Mouse (Mus musculus): ENCODE measurements around the gene Ahnak. TPM values are rescaled to one million over a fixed set of nuclear protein-coding genes. Genes with fewer than 3 reads are reported as not detected.

Gene Ahnak
- polyA plus RNA-seq, 1 experiment from 2014 or later: 103 TPM

- WGBS: 50% methylated on average over 2 of the region's 2 CpGs
- TF ChIP-seq CTCF (IDR thresholded peaks at IDR 0.05; ENCODE audit: low read depth): 0 out of 2 replicates have a peak, but pooled peaks have one; percentile 14
- no peak for TF ChIP-seq EP300 (optimal IDR thresholded peaks at IDR 0.05)
- Histone ChIP-seq H3K27me3 (ENCODE audit: control insufficient read depth, insufficient read depth, low read length) (no peaks in the 10 kb centered on the region), H3K9me3 (ENCODE audit: control insufficient read depth, low read length) (no peaks in the 10 kb centered on the region), H3K9ac (ENCODE audit: low read length) (no peak overlapping the region), H3K4me1 (replicated peaks; ENCODE audit: control insufficient read depth, insufficient read depth) (peaks cover 2% of the 10 kb centered on the region), H3K4me3 (ENCODE audit: low read depth, low read length) (no peak overlapping the region), H3K36me3 (ENCODE audit: control insufficient read depth, insufficient read depth, low read length) (no peaks in the 10 kb centered on the region), H3K27ac (replicated peaks) (0 out of 2 replicates have a peak overlapping the region, but pooled peaks have one; percentile 2), H3K4me2 (replicated peaks; ENCODE audit: low read depth) (no peak overlapping the region)
- 0 out of 2 replicates have a peak, but pooled peaks have one; percentile 38 for ATAC-seq (ENCODE audit: low FRiP score, low TSS enrichment)
- DNase-seq (ENCODE audit: low spot score): no peak
Measured at GRCm38 (mm10) chr19:9101062-9101457, 112.0 kb downstream of the Ahnak start.

DNA sequence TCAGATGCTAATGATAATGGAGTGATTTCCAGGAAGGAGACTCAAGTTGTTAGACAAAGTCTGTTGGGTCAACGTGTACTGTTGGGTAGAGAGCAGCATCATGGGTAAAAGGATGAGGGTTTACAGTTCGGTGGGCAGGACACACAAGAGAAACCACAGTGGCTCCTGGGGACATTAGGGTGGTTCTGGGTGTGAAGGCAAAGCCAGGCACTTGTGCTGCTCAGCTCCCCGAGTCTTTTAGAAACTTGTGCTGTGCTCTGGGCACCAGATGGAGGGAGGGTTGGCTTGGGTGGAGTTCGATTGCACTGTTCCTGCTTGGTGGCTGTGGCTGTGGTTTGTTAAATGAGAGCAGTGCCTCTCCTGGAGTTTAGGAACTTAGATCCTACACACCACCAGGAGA, 114.9 kb downstream of the Ahnak start:
- Histone ChIP-seq H3K9me3 (ENCODE audit: control insufficient read depth, low read length) (no peaks in the 10 kb centered on the region), H3K27me3 (ENCODE audit: control insufficient read depth, insufficient read depth, low read length) (no peaks in the 10 kb centered on the region), H3K27ac (replicated peaks) (peak overlapping the region; percentile 83; the same call in 1 of the 2 replicates), H3K36me3 (ENCODE audit: control insufficient read depth, insufficient read depth, low read length) (no peaks in the 10 kb centered on the region), H3K4me1 (replicated peaks; ENCODE audit: control insufficient read depth, insufficient read depth) (peaks cover 16% of the 10 kb centered on the region), H3K4me2 (replicated peaks; ENCODE audit: low read depth) (no peak overlapping the region), H3K9ac (ENCODE audit: low read length) (no peak overlapping the region), H3K4me3 (ENCODE audit: low read depth, low read length) (no peak overlapping the region)
- no peak for TF ChIP-seq EP300 (optimal IDR thresholded peaks at IDR 0.05)
- TF ChIP-seq CTCF (IDR thresholded peaks at IDR 0.05; ENCODE audit: low read depth): no peak
- no peak for ATAC-seq (ENCODE audit: low FRiP score, low TSS enrichment)
- 68% methylated on average over 4 of the region's 4 CpGs for WGBS
- no peak for DNase-seq (ENCODE audit: low spot score)

DNA sequence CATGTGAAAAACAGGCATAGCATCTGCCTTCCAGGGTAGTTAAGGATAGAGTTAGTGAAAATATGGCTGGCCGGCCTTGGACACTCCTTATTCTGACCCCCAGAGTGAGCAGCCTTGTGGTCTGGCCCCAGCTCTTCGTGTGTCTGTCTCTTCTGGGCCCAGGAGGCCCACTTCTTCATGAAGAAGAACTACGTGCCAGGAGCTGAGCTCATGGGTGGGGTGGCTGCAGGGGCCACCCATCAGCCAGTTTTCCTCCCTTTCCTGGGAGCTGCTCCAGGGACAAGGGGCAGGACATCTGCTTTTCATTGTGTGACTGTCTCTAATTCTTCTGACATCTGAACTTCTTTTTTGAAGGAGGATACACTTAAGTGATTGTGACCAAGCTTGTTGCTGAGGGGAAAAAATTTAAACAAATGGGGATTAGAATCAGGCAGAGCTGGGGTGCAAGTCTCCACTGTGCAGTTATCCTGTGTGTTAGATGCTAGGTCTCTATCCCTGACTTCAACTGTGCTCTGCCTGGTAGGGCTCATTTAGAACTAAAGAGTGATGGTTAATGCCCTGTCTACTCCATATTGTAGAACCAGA, 116.1 kb downstream of the Ahnak start:
- no peak overlapping the region for H3K4me2 ChIP-seq (replicated peaks; ENCODE audit: low read depth)
- H3K27ac ChIP-seq (replicated peaks): peak overlapping the region; percentile 83

DNA sequence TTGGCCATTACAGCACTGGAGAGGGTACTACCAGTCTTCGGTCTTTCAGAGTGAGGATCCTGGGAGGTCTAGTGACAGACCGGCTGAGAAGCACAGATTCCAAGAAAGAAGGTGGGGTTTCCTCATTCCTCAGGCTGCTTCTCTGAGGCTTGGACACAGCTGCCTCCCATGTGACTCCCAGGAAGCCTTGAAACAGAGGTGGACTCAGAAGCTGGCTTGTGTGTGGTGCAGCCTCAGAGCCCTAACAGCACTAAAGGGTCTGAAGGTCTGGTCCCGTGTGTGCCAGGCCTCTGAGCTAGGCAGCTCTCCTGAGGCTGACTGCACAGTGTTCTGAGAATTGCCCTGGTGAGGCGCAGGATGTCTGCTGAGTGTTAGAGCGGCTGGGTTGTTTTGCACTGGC, 117.0 kb downstream of the Ahnak start:
- Histone ChIP-seq H3K9me3 (ENCODE audit: control insufficient read depth, low read length) (no peaks in the 10 kb centered on the region), H3K36me3 (ENCODE audit: control insufficient read depth, insufficient read depth, low read length) (no peaks in the 10 kb centered on the region), H3K4me1 (replicated peaks; ENCODE audit: control insufficient read depth, insufficient read depth) (peaks cover 16% of the 10 kb centered on the region), H3K9ac (ENCODE audit: low read length) (0 out of 2 replicates have a peak overlapping the region, but pooled peaks have one; percentile 27), H3K27me3 (ENCODE audit: control insufficient read depth, insufficient read depth, low read length) (no peaks in the 10 kb centered on the region), H3K27ac (replicated peaks) (peak overlapping the region; percentile 83), H3K4me2 (replicated peaks; ENCODE audit: low read depth) (no peak overlapping the region), H3K4me3 (ENCODE audit: low read depth, low read length) (no peak overlapping the region)
- ATAC-seq (ENCODE audit: low FRiP score, low TSS enrichment) (peak; percentile 27; the same call in 1 of the 2 replicates), DNase-seq (ENCODE audit: low spot score) (peak; percentile 29)
- TF ChIP-seq CTCF (IDR thresholded peaks at IDR 0.05; ENCODE audit: low read depth) (no peak), EP300 (optimal IDR thresholded peaks at IDR 0.05) (no peak)
- WGBS: 34% methylated on average over 5 of the region's 5 CpGs

More for the DNA sequence above, 116.1 kb downstream of the Ahnak start:
- Histone ChIP-seq H3K4me3 (ENCODE audit: low read depth, low read length) (no peak overlapping the region), H3K9me3 (ENCODE audit: control insufficient read depth, low read length) (no peaks in the 10 kb centered on the region), H3K4me1 (replicated peaks; ENCODE audit: control insufficient read depth, insufficient read depth) (peaks cover 16% of the 10 kb centered on the region), H3K36me3 (ENCODE audit: control insufficient read depth, insufficient read depth, low read length) (no peaks in the 10 kb centered on the region), H3K27me3 (ENCODE audit: control insufficient read depth, insufficient read depth, low read length) (no peaks in the 10 kb centered on the region), H3K9ac (ENCODE audit: low read length) (no peak overlapping the region)
- no peak for DNase-seq (ENCODE audit: low spot score)
- 53% methylated on average over 3 of the region's 3 CpGs for WGBS
- TF ChIP-seq CTCF (IDR thresholded peaks at IDR 0.05; ENCODE audit: low read depth): no peak
- TF ChIP-seq EP300 (optimal IDR thresholded peaks at IDR 0.05): no peak
- ATAC-seq (ENCODE audit: low FRiP score, low TSS enrichment): no peak

DNA sequence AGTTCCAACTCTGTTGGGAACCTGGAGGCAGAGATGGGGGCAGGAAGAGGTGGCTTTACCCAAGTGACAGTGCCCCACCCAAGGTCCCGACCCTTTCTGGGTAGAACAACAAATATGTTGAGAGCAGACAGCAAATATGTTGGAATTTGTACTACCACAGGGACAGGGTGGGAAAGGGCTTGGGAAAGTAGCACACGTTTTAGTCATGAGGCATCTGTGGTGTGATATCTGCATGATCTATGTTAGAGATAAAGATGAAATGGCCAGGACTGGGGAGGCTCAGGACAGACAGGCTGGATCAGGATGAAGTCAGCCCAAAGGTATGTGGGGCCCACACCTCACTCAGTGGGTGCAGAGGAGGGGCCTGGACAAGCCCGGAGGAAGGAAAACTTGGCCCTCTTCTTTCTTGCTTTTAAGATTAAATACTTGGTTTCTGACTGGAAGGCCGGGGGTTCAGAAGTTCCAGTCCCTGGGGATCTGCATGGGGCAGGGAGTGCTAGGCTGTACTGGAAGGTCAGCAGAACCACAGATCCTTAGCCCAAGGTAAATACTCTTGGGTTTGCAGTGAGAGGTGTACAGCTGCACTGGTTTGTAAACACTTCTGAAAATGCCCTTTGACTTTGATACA, 117.8 kb downstream of the Ahnak start:
- no peaks in the 10 kb centered on the region for H3K27me3 ChIP-seq (ENCODE audit: control insufficient read depth, insufficient read depth, low read length)
- H3K4me3 ChIP-seq (ENCODE audit: low read depth, low read length): no peak overlapping the region
- TF ChIP-seq EP300 (optimal IDR thresholded peaks at IDR 0.05) (peak; percentile 31), CTCF (IDR thresholded peaks at IDR 0.05; ENCODE audit: low read depth) (no peak)
- peak; percentile 80 for ATAC-seq (ENCODE audit: low FRiP score, low TSS enrichment)
- WGBS: 13% methylated on average over 4 of the region's 4 CpGs
- no peak overlapping the region for H3K4me2 ChIP-seq (replicated peaks; ENCODE audit: low read depth)
- peak overlapping the region; percentile 27 for H3K9ac ChIP-seq (ENCODE audit: low read length)
- peak overlapping the region; percentile 83 for H3K27ac ChIP-seq (replicated peaks)
- peaks cover 16% of the 10 kb centered on the region for H3K4me1 ChIP-seq (replicated peaks; ENCODE audit: control insufficient read depth, insufficient read depth)
- no peaks in the 10 kb centered on the region for H3K9me3 ChIP-seq (ENCODE audit: control insufficient read depth, low read length)
- no peaks in the 10 kb centered on the region for H3K36me3 ChIP-seq (ENCODE audit: control insufficient read depth, insufficient read depth, low read length)
- DNase-seq (ENCODE audit: low spot score): peak; percentile 40

DNA sequence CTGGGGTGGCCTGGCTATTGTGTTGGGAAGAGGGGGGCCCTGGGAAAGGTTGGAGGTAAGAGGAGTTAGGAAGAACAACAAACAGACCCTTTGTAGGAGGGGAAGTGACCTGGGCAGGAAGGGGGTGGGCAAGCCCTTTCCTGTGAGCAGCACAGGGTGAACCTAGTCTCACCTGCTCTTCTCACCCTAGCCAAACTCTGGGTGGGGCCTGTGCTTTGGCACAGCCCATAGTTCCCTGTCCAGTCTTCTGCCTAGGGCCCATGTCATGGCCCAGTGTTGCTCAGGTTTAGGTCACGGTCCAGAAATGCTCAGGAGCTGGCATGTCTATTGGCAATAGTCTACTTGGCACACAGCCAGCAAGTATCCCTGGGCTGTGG, 118.3 kb downstream of the Ahnak start:
- no peaks in the 10 kb centered on the region for H3K36me3 ChIP-seq (ENCODE audit: control insufficient read depth, insufficient read depth, low read length)
- DNase-seq (ENCODE audit: low spot score) (no peak), ATAC-seq (ENCODE audit: low FRiP score, low TSS enrichment) (peak; percentile 18)
- H3K27me3 ChIP-seq (ENCODE audit: control insufficient read depth, insufficient read depth, low read length): no peaks in the 10 kb centered on the region
- H3K4me2 ChIP-seq (replicated peaks; ENCODE audit: low read depth): no peak overlapping the region
- 38% methylated on average over 1 of the region's 1 CpGs for WGBS
- H3K9ac ChIP-seq (ENCODE audit: low read length): peak overlapping the region; percentile 27; the same call in 1 of the 2 replicates
- H3K4me1 ChIP-seq (replicated peaks; ENCODE audit: control insufficient read depth, insufficient read depth): peaks cover 16% of the 10 kb centered on the region
- no peaks in the 10 kb centered on the region for H3K9me3 ChIP-seq (ENCODE audit: control insufficient read depth, low read length)
- H3K27ac ChIP-seq (replicated peaks): peak overlapping the region; percentile 83
- no peak overlapping the region for H3K4me3 ChIP-seq (ENCODE audit: low read depth, low read length)
- TF ChIP-seq CTCF (IDR thresholded peaks at IDR 0.05; ENCODE audit: low read depth): no peak
- TF ChIP-seq EP300 (optimal IDR thresholded peaks at IDR 0.05): no peak
